Mouse (Mus musculus) hindbrain, embryonic 15.5 days (tissue): Measurements from ENCODE around the gene Zbtb38. TPM values are rescaled to one million over a fixed set of nuclear protein-coding genes. Genes with fewer than 3 reads are reported as not detected.

ENCODE experiments used
- ATAC-seq: fragments of 200-750 bp; cut with Nextera tagmentation; 2 replicates; pipeline ENCODE4 v1.8.0; 2017; ENCODE audit warnings: low read depth, moderate number of reproducible peaks, moderate TSS enrichment; ENCODE audit not compliant: low FRiP score
- H3K27ac ChIP-seq: fragments of 300-500 bp; sonication (generic); replicated peaks from 2 replicates; pipeline ENCODE4 v1.5.1; 2015; ENCODE audit warnings: mild to moderate bottlenecking, inconsistent platforms
- H3K27me3 ChIP-seq: fragments of 300-500 bp; sonication (generic); 2 replicates; pipeline ENCODE4 v1.6.1; 2015; ENCODE audit warnings: control low read depth, inconsistent platforms
- H3K36me3 ChIP-seq: fragments of 300-500 bp; sonication (generic); 2 replicates; pipeline ENCODE4 v1.6.1; 2015; ENCODE audit warnings: control low read depth, inconsistent platforms
- H3K4me1 ChIP-seq: fragments of 300-500 bp; sonication (generic); replicated peaks from 2 replicates; pipeline ENCODE4 v1.6.1; 2015; ENCODE audit warnings: control low read depth, inconsistent platforms
- H3K4me2 ChIP-seq: fragments of 300-500 bp; sonication (generic); 2 replicates; pipeline ENCODE4 v1.6.1; 2015; ENCODE audit warnings: moderate library complexity, mild to moderate bottlenecking, inconsistent platforms
- H3K4me3 ChIP-seq: fragments of 300-500 bp; sonication (generic); 2 replicates; pipeline ENCODE4 v1.5.1; 2015; ENCODE audit warnings: mild to moderate bottlenecking, inconsistent platforms
- H3K9ac ChIP-seq: fragments of 300-500 bp; sonication (generic); 2 replicates; pipeline ENCODE4 v1.6.1; 2015; ENCODE audit warnings: inconsistent platforms
- H3K9me3 ChIP-seq: fragments of 300-500 bp; sonication (generic); 2 replicates; pipeline ENCODE4 v1.6.1; 2016; ENCODE audit warnings: control low read depth, inconsistent platforms
- WGBS: fragments of 180-500 bp; shearing (Covaris S2); methylation state at CpG from one replicate; pipeline ENCODE4 v1.1.7; 2015; 5-methylcytosine and 5-hydroxymethylcytosine counted together
- polyA plus RNA-seq: library from polyadenylated mRNA; unstranded; fragments of >200 nt; fragmentation: Nextera tagmentation; extraction: Ambion mirVana; gene quantifications from 2 replicates; pipeline ENCODE4 v1.2.1, GENCODE M21; 2015

The Zbtb38 gene
- polyA plus RNA-seq, 1 experiment from 2014 or later: 46.1 TPM

DNA sequence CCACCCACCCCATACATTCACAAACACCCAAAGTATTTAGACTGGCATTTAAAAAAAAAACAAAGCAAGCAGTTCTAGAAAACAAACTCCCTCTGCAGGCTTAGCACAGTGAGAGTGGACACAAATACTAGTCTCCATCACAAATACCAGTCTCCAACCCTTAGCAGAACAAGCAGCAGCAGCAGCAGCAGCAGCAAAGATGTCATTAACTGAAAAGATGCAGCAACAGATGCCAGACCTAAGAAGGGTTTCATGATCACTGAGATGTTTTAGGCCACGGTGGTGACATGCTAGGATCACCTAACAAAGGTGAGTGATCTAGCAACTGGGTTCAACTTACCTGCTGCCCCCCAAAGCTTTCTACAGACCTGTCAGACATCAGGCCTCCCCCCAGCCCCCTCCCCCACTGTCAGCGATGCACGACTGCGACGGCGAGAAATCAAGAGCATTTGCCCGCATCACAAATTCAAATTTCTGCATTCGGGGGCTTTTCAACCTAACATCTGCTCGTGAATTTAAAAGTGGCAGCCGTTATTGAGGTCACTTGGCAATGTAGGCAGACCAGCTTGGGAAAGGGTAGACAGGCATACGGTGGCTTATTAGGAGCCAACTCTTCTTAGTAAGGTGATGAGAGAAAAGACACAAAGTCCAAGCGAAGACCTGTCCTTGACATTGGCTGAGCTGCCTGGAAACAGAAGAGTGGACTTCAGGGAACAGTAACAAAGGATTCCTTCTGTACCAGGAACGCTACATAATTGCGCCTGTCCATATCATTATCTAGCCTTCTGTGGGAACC is 26.1 kb downstream of the Zbtb38 start:
- Histone ChIP-seq H3K4me2 (peak overlapping the region; percentile 45), H3K27me3 (no peaks in the 10 kb centered on the region), H3K4me1 (peaks cover 58% of the 10 kb centered on the region), H3K27ac (peak overlapping the region; percentile 71), H3K9ac (no peak overlapping the region), H3K36me3 (no peaks in the 10 kb centered on the region), H3K4me3 (peak overlapping the region; percentile 10; the same call in 1 of the 2 replicates), H3K9me3 (no peaks in the 10 kb centered on the region)
- 34% methylated on average over 14 of the region's 14 CpGs for WGBS
- no peak for ATAC-seq

DNA sequence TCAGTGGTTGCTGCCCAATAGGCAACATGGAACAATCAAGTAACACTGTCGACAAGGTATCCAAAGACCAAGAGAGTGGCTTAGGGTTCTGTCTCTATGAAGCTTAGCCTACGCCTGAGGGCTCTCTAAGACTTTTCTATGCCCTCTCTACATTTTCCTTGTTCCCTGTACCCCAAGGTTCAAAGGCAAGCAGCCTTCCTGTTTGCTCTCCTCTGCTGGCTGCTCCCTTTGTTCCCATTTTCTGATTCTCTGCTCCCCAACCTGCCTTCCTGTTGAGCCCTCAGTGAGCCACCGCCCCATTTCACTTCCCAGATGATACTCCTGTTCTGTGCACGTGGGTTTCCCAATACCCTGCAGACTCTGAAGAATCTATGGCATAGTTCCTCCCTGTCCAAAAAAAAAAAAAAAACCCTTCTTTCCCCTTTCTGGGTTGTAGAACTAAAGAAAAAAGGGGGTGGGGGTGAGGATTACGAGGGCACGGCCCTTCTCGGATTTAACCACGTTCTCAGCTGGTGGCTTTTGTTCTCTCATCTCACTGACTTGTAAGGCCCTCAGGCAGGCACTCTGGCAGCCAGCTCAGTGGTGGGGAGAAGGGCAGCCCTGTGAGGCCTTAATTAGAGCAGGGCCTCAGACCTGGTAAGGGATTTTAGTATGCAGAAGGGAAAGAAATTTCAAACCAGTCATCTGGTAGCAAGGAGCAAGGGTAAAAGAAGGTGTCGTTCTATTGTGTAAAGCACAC is 26.9 kb downstream of the Zbtb38 start:
- H3K36me3 ChIP-seq: no peaks in the 10 kb centered on the region
- H3K4me1 ChIP-seq: peaks cover 63% of the 10 kb centered on the region
- peak overlapping the region; percentile 45 for H3K4me2 ChIP-seq
- ATAC-seq: peak; percentile 32
- peak overlapping the region; percentile 71 for H3K27ac ChIP-seq
- H3K27me3 ChIP-seq: no peaks in the 10 kb centered on the region
- 16% methylated on average over 9 of the region's 9 CpGs for WGBS
- no peaks in the 10 kb centered on the region for H3K9me3 ChIP-seq
- H3K4me3 ChIP-seq: no peak overlapping the region
- no peak overlapping the region for H3K9ac ChIP-seq

DNA sequence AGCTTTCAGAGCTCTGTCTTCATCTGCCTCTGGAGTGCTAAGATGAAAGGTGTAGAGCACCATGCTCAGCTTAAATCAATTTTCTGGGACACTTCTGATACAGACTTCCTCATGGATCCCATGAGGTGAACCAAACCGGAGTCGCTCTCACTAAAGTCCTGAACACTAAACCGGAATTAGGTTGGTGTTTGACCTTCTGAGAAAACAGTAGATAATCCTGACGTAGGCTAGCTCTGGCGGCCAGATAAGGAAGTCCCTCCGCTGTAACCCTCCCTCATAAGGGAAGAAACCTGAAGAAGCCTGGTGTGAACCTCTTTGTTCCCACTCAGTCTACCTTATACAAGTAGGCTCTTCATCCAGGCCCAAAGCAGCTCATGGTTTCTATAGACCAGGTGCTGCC is 29.0 kb downstream of the Zbtb38 start:
- no peak overlapping the region for H3K4me3 ChIP-seq
- no peak for ATAC-seq
- no peaks in the 10 kb centered on the region for H3K36me3 ChIP-seq
- H3K4me2 ChIP-seq: no peak overlapping the region
- H3K27me3 ChIP-seq: no peaks in the 10 kb centered on the region
- peaks cover 70% of the 10 kb centered on the region for H3K4me1 ChIP-seq
- no peaks in the 10 kb centered on the region for H3K9me3 ChIP-seq
- H3K9ac ChIP-seq: no peak overlapping the region
- H3K27ac ChIP-seq: no peak overlapping the region
- 91% methylated on average over 6 of the region's 6 CpGs for WGBS

DNA sequence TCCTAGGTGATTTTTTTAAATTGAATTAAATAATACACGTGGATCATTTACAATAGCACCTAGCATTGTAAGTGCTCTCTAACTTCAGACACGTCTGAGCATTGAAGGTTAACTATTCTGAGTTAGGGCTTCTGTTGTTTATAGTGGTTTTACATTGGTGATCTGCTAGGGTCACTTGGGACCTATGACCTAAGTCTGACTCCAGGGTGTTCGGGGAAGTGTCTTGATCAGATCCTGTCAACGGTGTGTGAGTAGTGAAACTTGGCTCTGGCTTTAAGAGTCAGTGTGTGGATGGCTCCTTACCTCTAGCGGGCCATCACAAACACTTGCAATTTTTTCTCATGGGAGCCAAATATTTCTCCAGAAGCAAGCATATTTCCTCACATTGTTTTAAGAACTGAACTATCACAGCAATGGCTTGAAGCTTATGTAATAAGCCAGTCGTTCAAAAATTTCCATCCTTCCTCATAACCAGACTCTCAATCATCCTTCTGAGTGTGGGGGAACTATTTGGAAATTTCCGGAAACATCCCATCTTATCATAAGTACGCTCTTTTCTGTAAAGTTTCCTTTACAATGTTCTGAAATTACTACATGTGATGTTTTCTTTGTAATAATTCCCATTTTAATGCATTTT is 31.4 kb downstream of the Zbtb38 start:
- Histone ChIP-seq H3K27ac (no peak overlapping the region), H3K27me3 (no peaks in the 10 kb centered on the region), H3K9ac (no peak overlapping the region), H3K4me2 (no peak overlapping the region), H3K4me1 (peaks cover 54% of the 10 kb centered on the region), H3K9me3 (no peaks in the 10 kb centered on the region), H3K36me3 (no peaks in the 10 kb centered on the region), H3K4me3 (no peak overlapping the region)
- no peak for ATAC-seq
- WGBS: 92% methylated on average over 8 of the region's 8 CpGs

DNA sequence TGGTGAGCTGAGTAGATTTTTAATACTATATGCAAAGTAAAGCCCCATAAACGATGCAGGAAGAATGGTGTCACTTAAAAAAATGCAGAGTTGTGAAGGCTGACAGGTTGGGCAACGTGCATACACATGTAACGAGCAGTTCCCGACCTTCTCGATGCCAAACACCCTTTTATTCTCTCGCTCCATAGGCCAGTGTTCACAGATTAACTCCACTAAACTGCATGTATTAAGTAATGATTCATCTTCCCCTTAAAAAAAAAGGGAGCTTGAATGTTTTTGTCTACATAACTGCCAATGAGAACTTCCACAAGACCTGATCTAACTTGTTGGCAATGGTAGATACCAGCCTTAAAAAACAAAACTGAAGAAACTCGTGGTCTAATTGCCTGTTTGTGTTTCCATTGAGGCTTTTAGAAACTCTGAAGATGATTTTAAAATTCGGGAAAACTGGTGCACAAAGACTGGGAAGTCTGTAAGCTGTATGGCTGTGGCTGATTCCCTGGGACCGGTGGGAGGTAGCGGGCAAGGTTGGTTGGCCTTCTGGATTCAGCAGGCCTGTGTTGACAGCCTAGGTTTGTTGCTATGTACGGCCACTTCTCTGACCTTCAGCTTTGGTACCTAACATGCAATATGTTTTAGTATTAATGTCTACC is 32.0 kb downstream of the Zbtb38 start:
- Histone ChIP-seq H3K4me3 (peak overlapping the region; percentile 79; the same call in 1 of the 2 replicates), H3K36me3 (no peaks in the 10 kb centered on the region), H3K27me3 (no peaks in the 10 kb centered on the region), H3K9me3 (no peaks in the 10 kb centered on the region), H3K4me2 (peak overlapping the region; percentile 74), H3K9ac (no peak overlapping the region), H3K27ac (peak overlapping the region; percentile 93; the same call in 1 of the 2 replicates), H3K4me1 (peaks cover 50% of the 10 kb centered on the region)
- 63% methylated on average over 11 of the region's 11 CpGs for WGBS
- ATAC-seq: no peak

DNA sequence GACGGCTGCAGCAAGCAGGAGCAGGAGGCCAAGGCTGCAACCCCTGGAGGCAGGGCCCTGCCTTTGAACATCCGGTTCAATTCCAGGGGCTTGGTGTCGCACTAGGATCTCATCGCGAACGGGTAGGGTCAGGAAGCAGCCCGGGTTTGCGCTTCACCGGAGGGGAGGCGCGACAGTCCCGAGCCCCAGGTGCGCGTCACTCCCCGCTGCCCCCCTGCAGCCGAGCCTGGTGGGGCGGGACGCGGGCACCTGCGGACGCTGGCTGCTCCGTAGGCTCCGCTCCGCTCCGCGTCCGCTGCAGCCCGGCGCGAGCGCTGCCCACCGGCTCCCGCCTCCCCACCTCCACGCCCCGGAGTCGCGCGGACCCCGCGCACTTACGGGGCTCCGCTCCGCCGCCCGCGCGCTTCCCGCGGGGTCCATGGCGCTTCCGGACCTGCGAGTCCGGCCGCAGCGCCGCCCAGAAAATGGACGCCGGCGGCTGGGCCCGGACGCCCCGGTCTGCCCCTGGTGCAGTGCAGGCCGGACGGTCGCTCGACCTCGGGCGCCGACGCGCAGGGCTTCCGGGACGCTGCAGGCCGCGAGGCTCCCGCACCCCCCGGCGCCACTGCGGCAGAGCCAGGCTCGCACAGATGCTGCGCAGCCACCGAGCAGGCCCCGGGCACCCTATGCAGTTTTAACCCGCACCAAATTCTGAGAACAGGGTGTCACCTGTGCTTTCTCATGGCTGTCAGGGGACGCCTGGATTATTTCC is 33.0 kb downstream of the Zbtb38 start:
- peak; percentile 82 for ATAC-seq
- H3K4me2 ChIP-seq: peak overlapping the region; percentile 74
- no peaks in the 10 kb centered on the region for H3K36me3 ChIP-seq
- no peaks in the 10 kb centered on the region for H3K9me3 ChIP-seq
- WGBS: under 1% methylated on average over 67 of the region's 85 CpGs
- peak overlapping the region; percentile 79 for H3K4me3 ChIP-seq
- H3K9ac ChIP-seq: peak overlapping the region; percentile 89
- H3K4me1 ChIP-seq: peaks cover 50% of the 10 kb centered on the region
- no peaks in the 10 kb centered on the region for H3K27me3 ChIP-seq
- H3K27ac ChIP-seq: peak overlapping the region; percentile 93

DNA sequence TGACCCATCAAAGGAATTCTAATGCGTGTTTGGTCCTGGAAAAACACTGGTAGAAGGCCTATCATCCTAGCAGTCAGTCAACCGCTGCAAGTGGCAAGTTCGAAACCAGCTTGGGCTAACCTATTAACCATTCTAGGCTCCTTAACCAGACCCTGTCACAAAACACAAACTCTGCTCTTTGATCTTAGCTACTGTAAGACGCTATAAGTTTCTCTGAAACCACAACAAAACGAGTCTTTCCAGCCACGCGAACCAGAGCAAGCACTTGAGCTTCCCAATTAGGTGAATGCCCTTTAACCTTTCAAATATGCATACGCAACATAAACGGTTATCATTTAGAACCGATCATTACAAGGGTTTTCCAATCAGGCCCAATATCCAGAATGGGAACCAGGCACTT is 33.7 kb downstream of the Zbtb38 start:
- peak overlapping the region; percentile 74 for H3K4me2 ChIP-seq
- 66% methylated on average over 10 of the region's 10 CpGs for WGBS
- H3K4me3 ChIP-seq: peak overlapping the region; percentile 79
- peak overlapping the region; percentile 89 for H3K9ac ChIP-seq
- peaks cover 51% of the 10 kb centered on the region for H3K4me1 ChIP-seq
- H3K27me3 ChIP-seq: no peaks in the 10 kb centered on the region
- H3K27ac ChIP-seq: peak overlapping the region; percentile 93
- H3K9me3 ChIP-seq: no peaks in the 10 kb centered on the region
- ATAC-seq: no peak
- H3K36me3 ChIP-seq: no peaks in the 10 kb centered on the region

DNA sequence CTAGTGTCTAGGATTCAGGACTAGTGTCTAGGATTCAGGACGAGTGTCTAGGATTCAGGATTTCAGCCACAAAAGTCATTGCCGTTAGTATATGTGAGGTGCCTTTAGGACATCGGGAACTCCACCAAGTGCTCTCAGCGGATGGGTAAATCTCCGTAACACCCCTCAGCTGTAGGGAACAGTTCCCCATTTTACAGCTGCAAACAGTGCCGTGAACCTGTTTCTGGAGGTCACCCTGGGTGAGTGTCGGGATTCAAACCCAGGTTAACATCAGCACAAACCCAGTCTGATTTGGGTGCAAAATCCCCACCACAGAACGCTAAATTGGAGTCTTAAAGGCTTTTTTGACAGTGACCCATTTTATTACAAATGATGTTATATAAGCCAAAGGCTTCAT is 34.2 kb downstream of the Zbtb38 start:
- no peak for ATAC-seq
- Histone ChIP-seq H3K4me3 (no peak overlapping the region), H3K9me3 (no peaks in the 10 kb centered on the region), H3K36me3 (no peaks in the 10 kb centered on the region), H3K27ac (no peak overlapping the region), H3K27me3 (no peaks in the 10 kb centered on the region), H3K9ac (no peak overlapping the region), H3K4me2 (peak overlapping the region; percentile 74), H3K4me1 (peaks cover 53% of the 10 kb centered on the region)
- WGBS: 97% methylated on average over 8 of the region's 8 CpGs

DNA sequence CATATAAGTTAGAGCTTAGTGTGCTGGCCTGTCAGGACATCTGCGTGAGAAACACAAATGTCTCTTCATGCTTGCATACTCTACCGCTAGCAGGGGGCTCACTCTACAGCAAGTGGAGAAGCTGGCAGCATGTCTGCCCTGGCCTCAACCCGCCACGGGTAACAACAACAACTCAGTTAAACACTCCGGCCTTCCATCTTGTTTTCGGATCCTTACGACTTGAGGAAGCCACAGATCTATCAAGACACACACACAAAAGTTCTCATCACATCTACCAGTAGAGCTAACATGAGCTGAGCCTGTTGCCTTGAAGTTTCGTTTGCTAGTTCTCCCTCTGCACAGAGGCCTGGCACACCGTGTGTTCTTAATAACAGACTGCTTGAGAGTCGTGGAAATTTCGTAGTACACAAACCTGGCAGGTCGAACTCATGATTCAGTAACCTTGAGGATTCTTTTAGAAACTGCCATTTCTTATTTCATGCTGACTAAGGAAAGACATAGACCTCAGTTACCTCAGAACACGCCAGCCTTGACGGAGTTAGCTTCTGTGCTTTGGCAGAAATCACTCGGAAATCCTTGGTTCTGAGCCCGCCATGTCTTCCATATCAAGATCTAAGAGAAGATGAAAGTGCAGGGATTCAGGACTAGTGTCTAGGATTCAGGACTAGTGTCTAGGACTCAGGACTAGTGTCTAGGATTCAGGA is 34.8 kb downstream of the Zbtb38 start:
- no peaks in the 10 kb centered on the region for H3K36me3 ChIP-seq
- H3K4me1 ChIP-seq: peaks cover 56% of the 10 kb centered on the region
- H3K27me3 ChIP-seq: no peaks in the 10 kb centered on the region
- no peak overlapping the region for H3K4me2 ChIP-seq
- no peak overlapping the region for H3K4me3 ChIP-seq
- H3K27ac ChIP-seq: no peak overlapping the region
- 95% methylated on average over 16 of the region's 16 CpGs for WGBS
- ATAC-seq: no peak
- no peaks in the 10 kb centered on the region for H3K9me3 ChIP-seq
- H3K9ac ChIP-seq: no peak overlapping the region

DNA sequence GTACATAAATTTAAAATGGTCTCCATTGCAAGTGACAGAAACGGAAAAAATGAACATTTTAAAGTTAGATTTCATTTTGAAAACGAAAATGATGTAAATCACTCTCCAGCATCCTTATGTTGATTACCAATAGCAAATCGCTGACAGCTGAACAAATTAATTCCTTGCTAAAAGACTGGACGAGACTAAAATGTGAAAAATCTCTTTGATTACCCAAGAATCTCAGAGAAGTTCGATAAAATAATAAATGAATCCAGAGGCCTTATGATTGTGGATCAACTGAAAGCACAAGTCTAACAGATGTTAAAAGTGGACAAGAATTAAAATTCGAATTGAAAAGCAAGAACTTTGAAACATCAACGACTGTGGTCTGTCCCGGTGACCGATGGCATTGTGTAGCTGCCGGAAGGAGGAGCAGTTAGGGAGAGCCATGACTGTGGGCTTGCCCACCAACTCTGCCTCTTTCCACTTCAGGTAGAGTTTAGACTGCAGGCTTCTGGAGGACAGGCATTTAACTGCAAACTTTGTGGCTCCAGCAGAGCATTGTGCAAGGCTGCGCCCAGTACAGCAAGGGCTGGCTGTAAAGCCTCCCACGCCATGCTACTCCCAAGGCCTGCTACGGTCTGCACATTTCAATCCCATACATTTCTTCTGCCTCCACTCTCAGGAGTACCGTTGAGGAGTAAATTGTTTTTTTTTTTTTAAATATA is 35.7 kb downstream of the Zbtb38 start:
- ATAC-seq: no peak
- Histone ChIP-seq H3K9ac (no peak overlapping the region), H3K36me3 (no peaks in the 10 kb centered on the region), H3K4me1 (peaks cover 56% of the 10 kb centered on the region), H3K4me3 (no peak overlapping the region), H3K9me3 (no peaks in the 10 kb centered on the region), H3K27me3 (no peaks in the 10 kb centered on the region), H3K27ac (no peak overlapping the region), H3K4me2 (no peak overlapping the region)
- WGBS: 90% methylated on average over 14 of the region's 14 CpGs
